Mouse (Mus musculus) midbrain, embryonic 16.5 days (tissue): ENCODE measurements around the gene Ak5. TPM values are rescaled to one million over a fixed set of nuclear protein-coding genes. Genes with fewer than 3 reads are reported as not detected.

ENCODE experiments used
- ATAC-seq: fragments of 200-750 bp; cut with Nextera tagmentation; 2 replicates; pipeline ENCODE4 v1.8.0; 2017; ENCODE audit warnings: moderate TSS enrichment
- H3K27ac ChIP-seq: fragments of 300-500 bp; sonication (generic); 2 replicates; pipeline ENCODE4 v1.5.1; 2014; ENCODE audit warnings: mild to moderate bottlenecking, low read length, mixed read lengths
- H3K27me3 ChIP-seq: fragments of 300-500 bp; sonication (generic); 2 replicates; pipeline ENCODE4 v1.6.1; 2014; ENCODE audit warnings: low read depth, low read length, mixed read lengths; ENCODE audit not compliant: control insufficient read depth, insufficient read depth
- H3K36me3 ChIP-seq: fragments of 300-500 bp; sonication (generic); 2 replicates; pipeline ENCODE4 v1.6.1; 2014; ENCODE audit warnings: mild to moderate bottlenecking, low read length, moderate library complexity, mixed read lengths; ENCODE audit not compliant: control insufficient read depth, insufficient read depth
- H3K4me1 ChIP-seq: fragments of 300-500 bp; sonication (generic); 2 replicates; pipeline ENCODE4 v1.6.1; 2014; ENCODE audit warnings: mild to moderate bottlenecking, low read length, mixed read lengths; ENCODE audit not compliant: control insufficient read depth, insufficient read depth
- H3K4me2 ChIP-seq: fragments of 300-500 bp; sonication (generic); 2 replicates; pipeline ENCODE4 v1.6.1; 2014; ENCODE audit warnings: mild to moderate bottlenecking, low read length, mixed read lengths
- H3K4me3 ChIP-seq: fragments of 300-500 bp; sonication (generic); 2 replicates; pipeline ENCODE4 v1.5.1; 2014; ENCODE audit warnings: low read depth, mild to moderate bottlenecking, low read length, moderate library complexity, mixed read lengths
- H3K9ac ChIP-seq: fragments of 300-500 bp; sonication (generic); 2 replicates; pipeline ENCODE4 v1.6.1; 2014; ENCODE audit warnings: low read depth, low read length, mixed read lengths
- H3K9me3 ChIP-seq: fragments of 300-500 bp; sonication (generic); replicated peaks from 2 replicates; pipeline ENCODE4 v1.6.1; 2014; ENCODE audit warnings: mild to moderate bottlenecking, low read length, mixed read lengths; ENCODE audit not compliant: control insufficient read depth, poor library complexity, severe bottlenecking
- WGBS: fragments of 180-500 bp; shearing (Covaris S2); extraction: QIAGEN DNeasy Blood & Tissue Kit; methylation state at CpG from one replicate; pipeline ENCODE4 v1.1.7; 2014; 5-methylcytosine and 5-hydroxymethylcytosine counted together
- polyA plus RNA-seq: library from polyadenylated mRNA; unstranded; fragments of >200 nt; fragmentation: Nextera tagmentation; extraction: Ambion mirVana; gene quantifications from 2 replicates; pipeline ENCODE4 v1.2.1, GENCODE M21; 2015

The Ak5 gene
- polyA plus RNA-seq, 1 experiment from 2014 or later, result 20.9 TPM

DNA sequence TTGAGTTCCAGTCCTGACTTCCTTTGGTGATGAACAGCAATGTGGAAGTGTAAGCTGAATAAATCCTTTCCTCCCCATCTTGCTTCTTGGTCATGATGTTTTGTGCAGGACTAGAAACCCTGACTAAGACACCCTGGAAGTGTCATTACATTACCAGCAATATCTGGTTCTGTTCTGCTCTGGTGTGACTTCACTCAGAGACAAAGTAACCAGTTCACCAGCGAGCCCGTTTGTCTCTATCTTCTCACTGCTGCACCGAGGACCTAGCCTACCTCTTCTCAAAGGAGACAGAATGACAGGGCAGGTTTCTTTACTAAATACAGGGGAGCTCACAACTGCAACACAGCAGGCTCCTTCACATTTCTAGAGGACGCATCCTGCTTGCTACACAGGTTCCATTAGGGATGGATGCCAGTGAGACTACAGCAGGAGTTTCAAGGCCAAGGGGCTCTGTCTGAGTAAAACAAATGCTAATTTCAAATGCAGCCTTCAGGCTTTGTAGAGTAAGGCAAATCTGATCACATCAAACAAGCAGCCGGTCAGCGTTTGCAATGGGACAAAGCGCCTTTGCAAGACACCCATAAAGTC lies 117.5 kb downstream of the Ak5 start:
- WGBS, result 76% methylated on average over 7 of the region's 7 CpGs
- no peaks in the 10 kb centered on the region for H3K36me3 ChIP-seq

GRCm38 (mm10) chr3:152550031-152550430 lies 118.1 kb downstream of the Ak5 start:
- Histone ChIP-seq H3K9me3 (no peaks in the 10 kb centered on the region), H3K4me3 (no peak overlapping the region), H3K27ac (no peak overlapping the region), H3K4me1 (no peaks in the 10 kb centered on the region), H3K4me2 (no peak overlapping the region), H3K27me3 (no peaks in the 10 kb centered on the region), H3K9ac (no peak overlapping the region), H3K36me3 (no peaks in the 10 kb centered on the region)
- ATAC-seq, result no peak

More for the DNA sequence above, 117.5 kb downstream of the Ak5 start:
- Histone ChIP-seq H3K27ac (no peak overlapping the region), H3K9me3 (no peaks in the 10 kb centered on the region), H3K9ac (no peak overlapping the region), H3K4me3 (no peak overlapping the region), H3K27me3 (no peaks in the 10 kb centered on the region), H3K4me2 (no peak overlapping the region), H3K4me1 (no peaks in the 10 kb centered on the region)
- no peak for ATAC-seq

DNA sequence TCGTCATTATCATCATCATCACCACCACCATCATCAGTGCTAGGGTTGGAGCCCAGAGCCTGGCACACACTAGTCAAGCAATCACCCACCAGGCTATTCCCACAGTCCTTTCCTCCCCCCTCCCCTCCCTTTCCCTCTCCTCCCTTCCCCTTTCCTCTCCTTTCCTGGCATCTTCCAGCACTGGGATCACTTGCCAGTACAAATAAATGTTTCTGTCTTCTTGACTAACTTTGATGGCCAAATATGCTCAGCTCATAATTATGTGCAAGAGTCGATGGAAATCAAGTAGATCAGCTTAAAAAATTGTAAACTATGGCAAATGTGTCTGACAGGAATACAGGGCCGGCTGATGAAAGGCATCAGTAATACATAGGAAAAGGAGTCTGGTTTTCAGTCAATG lies 123.2 kb downstream of the Ak5 start:
- Histone ChIP-seq H3K27me3 (no peaks in the 10 kb centered on the region), H3K4me1 (no peaks in the 10 kb centered on the region), H3K4me3 (no peak overlapping the region), H3K9ac (no peak overlapping the region), H3K9me3 (no peaks in the 10 kb centered on the region), H3K27ac (no peak overlapping the region), H3K36me3 (no peaks in the 10 kb centered on the region), H3K4me2 (no peak overlapping the region)
- 87% methylated on average over 3 of the region's 3 CpGs for WGBS
- ATAC-seq, result no peak

GRCm38 (mm10) chr3:152542298-152542697 lies 125.9 kb downstream of the Ak5 start:
- Histone ChIP-seq H3K9ac (no peak overlapping the region), H3K4me1 (no peaks in the 10 kb centered on the region), H3K27me3 (no peaks in the 10 kb centered on the region), H3K9me3 (no peaks in the 10 kb centered on the region), H3K4me3 (no peak overlapping the region), H3K27ac (no peak overlapping the region), H3K4me2 (no peak overlapping the region), H3K36me3 (no peaks in the 10 kb centered on the region)
- WGBS, result 70% methylated on average over 5 of the region's 5 CpGs
- no peak for ATAC-seq

GRCm38 (mm10) chr3:152530344-152530743 lies 137.8 kb downstream of the Ak5 start:
- H3K9ac ChIP-seq, result no peak overlapping the region
- no peaks in the 10 kb centered on the region for H3K4me1 ChIP-seq
- H3K4me2 ChIP-seq, result no peak overlapping the region
- H3K27ac ChIP-seq, result no peak overlapping the region
- no peaks in the 10 kb centered on the region for H3K36me3 ChIP-seq
- 94% methylated on average over 5 of the region's 5 CpGs for WGBS
- H3K9me3 ChIP-seq, result no peaks in the 10 kb centered on the region
- ATAC-seq, result no peak
- no peaks in the 10 kb centered on the region for H3K27me3 ChIP-seq
- H3K4me3 ChIP-seq, result no peak overlapping the region

DNA sequence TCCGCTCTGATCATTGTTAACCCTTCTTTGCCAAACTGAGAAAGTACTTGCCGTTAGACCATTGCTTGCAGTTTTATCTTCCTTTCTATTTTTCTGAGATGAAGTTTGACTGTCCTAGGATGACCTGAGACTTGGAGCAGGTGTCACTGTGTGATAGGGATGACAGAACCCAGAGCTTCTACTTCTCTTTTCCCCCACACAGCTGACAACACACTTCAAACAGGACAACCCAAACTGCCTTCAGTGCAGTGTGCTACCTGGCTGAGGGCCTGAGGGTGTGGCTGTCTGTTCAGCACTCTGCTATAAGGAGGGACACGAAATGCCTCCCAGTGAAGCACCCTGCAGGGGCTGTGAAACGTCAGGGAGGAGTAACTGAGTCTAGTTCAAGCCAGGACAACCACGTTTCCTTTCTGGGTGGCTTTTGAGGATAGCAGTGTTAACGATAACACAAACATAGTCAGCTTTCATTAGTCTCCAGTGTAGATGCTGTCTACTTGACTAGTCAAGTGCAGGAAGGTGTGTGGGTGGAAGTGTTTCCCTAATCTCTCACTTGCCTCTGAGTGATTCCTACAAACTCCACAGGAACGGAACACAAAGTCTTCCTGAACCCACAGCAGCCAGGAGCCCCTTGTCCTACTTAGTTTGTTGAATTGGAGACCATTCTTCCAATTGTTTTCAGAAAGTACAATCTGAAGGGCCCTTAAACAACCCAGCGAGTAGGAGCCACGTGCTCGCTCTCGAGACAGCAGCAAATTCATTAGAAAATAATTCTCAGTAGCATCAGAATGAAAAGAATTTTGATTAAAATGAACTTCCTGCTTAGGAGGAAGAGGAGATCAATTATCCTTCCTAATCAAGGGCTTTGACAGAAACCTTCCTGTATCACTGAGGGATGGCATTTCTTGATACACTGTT lies 138.8 kb downstream of the Ak5 start:
- WGBS, result 73% methylated on average over 11 of the region's 11 CpGs
- Histone ChIP-seq H3K4me2 (no peak overlapping the region), H3K36me3 (no peaks in the 10 kb centered on the region), H3K4me3 (no peak overlapping the region), H3K9me3 (no peaks in the 10 kb centered on the region), H3K27ac (no peak overlapping the region), H3K27me3 (no peaks in the 10 kb centered on the region), H3K4me1 (no peaks in the 10 kb centered on the region), H3K9ac (no peak overlapping the region)
- ATAC-seq, result no peak

- H3K27ac ChIP-seq, result no peak overlapping the region
- H3K9ac ChIP-seq, result no peak overlapping the region
- H3K9me3 ChIP-seq, result no peaks in the 10 kb centered on the region
- H3K4me3 ChIP-seq, result no peak overlapping the region
- no peaks in the 10 kb centered on the region for H3K36me3 ChIP-seq
- 91% methylated on average over 8 of the region's 8 CpGs for WGBS
- no peak overlapping the region for H3K4me2 ChIP-seq
- no peaks in the 10 kb centered on the region for H3K27me3 ChIP-seq
- H3K4me1 ChIP-seq, result no peaks in the 10 kb centered on the region
- no peak for ATAC-seq
Observed at GRCm38 (mm10) chr3:152526721-152527120, 141.4 kb downstream of the Ak5 start.

- Histone ChIP-seq H3K4me2 (no peak overlapping the region), H3K36me3 (no peaks in the 10 kb centered on the region), H3K9me3 (no peaks in the 10 kb centered on the region), H3K4me3 (no peak overlapping the region), H3K4me1 (no peaks in the 10 kb centered on the region), H3K27me3 (no peaks in the 10 kb centered on the region), H3K27ac (no peak overlapping the region), H3K9ac (no peak overlapping the region)
- ATAC-seq, result no peak
- 78% methylated on average over 4 of the region's 4 CpGs for WGBS
Observed at GRCm38 (mm10) chr3:152523315-152523638, 144.9 kb downstream of the Ak5 start.

DNA sequence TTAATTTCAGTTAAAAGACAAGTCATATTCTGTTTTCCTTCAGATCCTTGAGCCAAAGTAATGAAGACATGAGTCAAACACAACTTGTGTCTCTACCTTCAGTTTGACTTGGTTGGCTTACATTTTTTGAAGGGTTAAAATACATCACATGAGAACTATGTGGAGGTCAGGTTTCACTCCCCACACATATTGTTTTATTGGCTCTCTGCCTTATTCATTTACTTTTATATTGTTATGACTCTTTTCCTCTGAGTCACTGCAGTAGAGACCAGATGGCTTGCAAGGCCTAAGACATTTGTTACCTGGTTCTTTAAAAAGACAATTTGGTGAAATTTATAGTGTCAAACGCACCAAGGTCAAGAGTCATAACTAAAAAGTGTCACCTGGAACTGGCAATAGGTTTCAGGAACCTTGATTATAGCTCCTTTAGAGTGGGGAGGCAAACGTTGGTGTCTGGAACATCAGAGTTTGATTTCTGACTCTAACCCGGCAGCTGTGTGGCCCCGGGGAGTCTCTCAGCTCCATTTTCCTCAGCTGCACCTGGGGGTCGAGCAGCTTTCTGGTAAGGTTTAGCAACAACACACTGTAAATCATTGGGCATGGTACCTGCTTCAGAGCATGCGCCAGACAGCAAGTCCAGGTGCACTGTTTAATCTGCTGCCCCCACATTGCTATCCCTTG lies 145.4 kb downstream of the Ak5 start:
- no peak for ATAC-seq
- Histone ChIP-seq H3K36me3 (no peaks in the 10 kb centered on the region), H3K9ac (no peak overlapping the region), H3K9me3 (no peaks in the 10 kb centered on the region), H3K4me3 (no peak overlapping the region), H3K4me2 (no peak overlapping the region), H3K27me3 (no peaks in the 10 kb centered on the region), H3K4me1 (no peaks in the 10 kb centered on the region), H3K27ac (no peak overlapping the region)
- WGBS, result 82% methylated on average over 6 of the region's 6 CpGs
